Mouse (Mus musculus) liver, embryonic 14.5 days (tissue): ENCODE results near the gene Lipk. TPM values are rescaled to one million over a fixed set of nuclear protein-coding genes. Genes with fewer than 3 reads are reported as not detected.
A peak's percentile ranks its signal among the peaks of the same experiment; 100 is the strongest.

ENCODE experiments used
- ATAC-seq: fragments of 200-750 bp; cut with Nextera tagmentation; 2 replicates; pipeline ENCODE4 v1.8.0; 2017; ENCODE audit warnings: moderate number of reproducible peaks, mild to moderate bottlenecking, moderate library complexity; ENCODE audit not compliant: insufficient read depth
- DNase-seq, 3 experiments: peaks; one replicate each; pipeline ENCODE4 v3.0.0-alpha.2; 2012 to 2013; ENCODE audit warnings: low read depth in 3 of 3, low spot score in 3 of 3
- H3K27ac ChIP-seq: fragments of 300-500 bp; sonication (generic); 2 replicates; pipeline ENCODE4 v1.5.1; 2014; ENCODE audit warnings: moderate library complexity, mild to moderate bottlenecking, control low read depth, inconsistent platforms
- H3K27me3 ChIP-seq: fragments of 300-500 bp; sonication (generic); 2 replicates; pipeline ENCODE4 v1.6.1; 2014; ENCODE audit warnings: mild to moderate bottlenecking, low read length, moderate library complexity; ENCODE audit not compliant: control insufficient read depth, insufficient read depth
- H3K36me3 ChIP-seq: fragments of 300-500 bp; sonication (generic); replicated peaks from 2 replicates; pipeline ENCODE4 v1.6.1; 2014; ENCODE audit warnings: low read depth; ENCODE audit not compliant: control insufficient read depth, insufficient read depth
- H3K4me1 ChIP-seq, 2 experiments: fragments of 200-500 bp in 1 of 2; fragments of 300-500 bp in 1 of 2; sonication (generic) in 1 of 2; replicated peaks; 2 replicates each; pipeline ENCODE4 v1.6.1; 2012 to 2014; ENCODE audit warnings: antibody characterized with exemption in 1 of 2, inconsistent platforms in 1 of 2, low read length in 1 of 2; ENCODE audit not compliant: control insufficient read depth in 2 of 2, insufficient read depth in 2 of 2
- H3K4me2 ChIP-seq: fragments of 300-500 bp; sonication (generic); 2 replicates; pipeline ENCODE4 v1.6.1; 2014; ENCODE audit warnings: low read depth, mild to moderate bottlenecking, control low read depth, moderate library complexity
- H3K4me3 ChIP-seq, 2 experiments: fragments of 200-500 bp in 1 of 2; fragments of 300-500 bp in 1 of 2; sonication (generic) in 1 of 2; 2 replicates each; pipeline ENCODE4 v1.5.1; 2012 to 2014; ENCODE audit warnings: low read depth in 2 of 2, low read length in 2 of 2, mild to moderate bottlenecking in 2 of 2, control low read depth in 1 of 2, inconsistent platforms in 1 of 2, moderate library complexity in 1 of 2; ENCODE audit not compliant: insufficient read depth in 1 of 2
- H3K9ac ChIP-seq: fragments of 300-500 bp; sonication (generic); replicated peaks from 2 replicates; pipeline ENCODE4 v1.6.1; 2014; ENCODE audit warnings: mild to moderate bottlenecking, control low read depth, moderate library complexity
- H3K9me3 ChIP-seq: fragments of 300-500 bp; sonication (generic); 2 replicates; pipeline ENCODE4 v1.6.1; 2016; ENCODE audit warnings: low read length, mixed read lengths; ENCODE audit not compliant: control insufficient read depth
- CTCF ChIP-seq: IDR thresholded peaks from 2 replicates; pipeline ENCODE4 v1.5.1; 2016; ENCODE audit warnings: antibody characterized with exemption, low read depth, control low read depth
- EP300 ChIP-seq: IDR thresholded peaks from 2 replicates; pipeline ENCODE4 v1.6.1; 2016; ENCODE audit warnings: antibody characterized with exemption, low read depth
- whole genome bisulfite sequencing: fragments of 180-500 bp; shearing (Covaris S2); extraction: QIAGEN DNeasy Blood & Tissue Kit; methylation state at CpG from one replicate; pipeline ENCODE4 v1.1.7; 2014; ENCODE audit not compliant: insufficient replicate concordance; 5-methylcytosine and 5-hydroxymethylcytosine counted together
- polyA plus RNA-seq, 2 experiments: library from polyadenylated mRNA; depleted of rRNA in 1 of 2; stranded (reverse) in 1 of 2; unstranded in 1 of 2; fragments of >200 nt; fragmentation: Nextera tagmentation in 1 of 2; extraction: Ambion mirVana in 1 of 2; gene quantifications; 2 replicates each; pipeline versions ENCODE4 v1.2.1 to v1.2.3; 2012 to 2014

The Lipk gene
- polyA plus RNA-seq, 2 experiments: not detected

DNA sequence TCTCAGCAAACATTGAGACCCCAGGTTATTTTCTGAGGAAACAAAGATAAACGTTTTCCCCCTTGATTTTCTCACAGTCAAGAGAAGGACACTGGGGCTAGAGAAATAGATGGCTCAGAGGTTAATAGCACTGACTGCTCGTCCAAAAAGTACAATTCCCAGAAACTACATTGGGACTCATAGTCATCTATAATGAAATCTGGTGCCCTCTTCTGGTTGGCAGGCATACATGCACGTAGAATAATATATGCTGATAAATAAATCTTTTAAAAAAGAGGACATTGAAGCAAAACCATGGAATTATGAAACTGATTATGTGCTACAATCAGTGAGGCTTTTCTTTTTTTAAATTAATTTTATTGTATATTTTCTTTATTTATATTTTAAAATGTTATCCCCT lies 14.7 kb downstream of the Lipk start:
- WGBS: 20% methylated on average over 3 of the region's 3 CpGs
- no peak overlapping the region for H3K4me2 ChIP-seq

DNA sequence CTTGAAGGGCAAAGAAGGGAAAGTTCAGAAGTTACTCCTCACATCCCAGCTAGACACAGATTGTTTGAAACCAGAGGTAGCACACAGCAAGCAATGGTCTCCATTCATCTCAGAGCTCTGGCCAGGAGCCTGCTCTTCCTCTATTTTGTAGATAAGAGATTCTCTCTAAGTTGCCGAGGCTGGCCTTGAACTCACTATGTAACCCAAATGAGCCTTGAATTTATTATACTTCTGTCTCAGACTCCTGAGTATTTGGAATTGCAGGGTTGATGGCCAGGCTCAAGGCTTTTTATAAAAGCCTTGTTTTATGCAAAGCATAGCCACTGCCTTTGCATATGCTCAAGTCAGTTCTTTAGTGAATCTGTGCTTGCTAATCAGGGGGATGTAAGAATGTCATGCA lies 31.6 kb downstream of the Lipk start:
- H3K27me3 ChIP-seq: no peaks in the 10 kb centered on the region
- H3K4me2 ChIP-seq: no peak overlapping the region
- WGBS: 54% methylated on average over 1 of the region's 1 CpGs
- no peak overlapping the region for H3K9ac ChIP-seq
- H3K4me1 ChIP-seq: no peaks in the 10 kb centered on the region
- no peak for ATAC-seq
- no peaks in the 10 kb centered on the region for H3K36me3 ChIP-seq
- H3K9me3 ChIP-seq: no peaks in the 10 kb centered on the region
- H3K27ac ChIP-seq: no peak overlapping the region
- no peak overlapping the region for H3K4me3 ChIP-seq
- no peak for TF ChIP-seq EP300
- no peak for TF ChIP-seq CTCF
- DNase-seq: no peak

More for the DNA sequence above, 14.7 kb downstream of the Lipk start:
- Histone ChIP-seq H3K9ac (no peak overlapping the region), H3K4me1 (no peaks in the 10 kb centered on the region), H3K36me3 (no peaks in the 10 kb centered on the region), H3K27ac (no peak overlapping the region), H3K4me3 (no peak overlapping the region), H3K9me3 (no peaks in the 10 kb centered on the region), H3K27me3 (no peaks in the 10 kb centered on the region)
- no peak for ATAC-seq
- no peak for DNase-seq
- no peak for TF ChIP-seq EP300
- TF ChIP-seq CTCF: peak; percentile 8; the same call in 1 of the 2 replicates

DNA sequence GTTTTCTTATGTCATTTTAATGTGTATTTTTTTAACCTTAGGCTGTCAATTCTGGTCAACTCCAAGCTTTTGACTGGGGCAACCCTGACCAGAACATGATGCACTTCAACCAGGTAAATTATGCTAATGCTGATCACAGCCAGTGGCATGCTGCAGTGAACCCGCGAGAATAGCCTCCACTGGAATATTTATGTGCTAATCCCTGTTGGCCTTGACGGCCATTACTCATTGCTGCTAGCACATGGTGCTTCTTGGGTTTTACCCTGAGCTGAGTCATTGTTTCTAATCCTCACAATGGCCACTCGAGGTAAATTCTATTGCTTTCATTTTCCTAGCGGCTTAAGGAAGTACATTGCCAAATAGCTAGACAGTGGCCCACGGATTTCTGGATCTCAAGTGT lies 34.9 kb downstream of the Lipk start:
- H3K4me3 ChIP-seq: no peak overlapping the region
- H3K4me2 ChIP-seq: no peak overlapping the region
- ATAC-seq (no peak), DNase-seq (no peak)
- H3K9me3 ChIP-seq: no peaks in the 10 kb centered on the region
- TF ChIP-seq EP300: no peak
- TF ChIP-seq CTCF: no peak
- H3K27me3 ChIP-seq: no peaks in the 10 kb centered on the region
- no peaks in the 10 kb centered on the region for H3K36me3 ChIP-seq
- no peaks in the 10 kb centered on the region for H3K4me1 ChIP-seq
- no peak overlapping the region for H3K9ac ChIP-seq
- no peak overlapping the region for H3K27ac ChIP-seq
- WGBS: 42% methylated on average over 6 of the region's 6 CpGs

DNA sequence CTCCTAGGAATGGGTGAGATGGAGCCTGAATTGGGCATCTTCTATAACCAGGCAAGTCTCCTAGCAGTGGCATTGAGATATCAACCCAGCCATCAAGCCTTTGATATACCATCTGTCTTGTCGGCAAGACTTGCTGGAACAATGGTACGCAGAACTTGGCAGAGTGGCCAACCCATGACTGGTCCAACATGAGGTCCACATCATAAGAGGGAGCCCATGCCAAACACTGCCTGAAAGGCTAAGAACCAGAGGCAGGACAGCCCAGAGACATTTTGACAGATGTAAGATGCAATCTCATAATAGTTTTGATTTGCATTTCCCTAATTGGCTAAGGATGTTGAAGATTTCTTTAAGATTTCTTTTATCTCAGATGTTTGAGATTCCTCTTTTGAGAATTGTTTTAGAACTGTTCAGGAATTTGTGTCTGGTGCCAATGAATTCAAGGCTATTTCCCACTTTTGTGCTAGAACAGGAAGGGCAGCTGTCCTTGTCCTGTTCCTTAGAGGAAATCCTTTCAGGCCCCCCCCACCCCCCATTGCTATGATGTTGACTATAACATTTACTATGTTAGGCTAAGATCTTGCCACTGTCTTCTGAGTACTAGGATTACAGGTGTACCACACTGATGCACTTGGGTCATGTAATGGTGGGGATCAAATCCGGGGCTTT lies 41.4 kb downstream of the Lipk start:
- Histone ChIP-seq H3K9me3 (no peaks in the 10 kb centered on the region), H3K4me3 (no peak overlapping the region), H3K4me1 (no peaks in the 10 kb centered on the region), H3K36me3 (no peaks in the 10 kb centered on the region), H3K4me2 (no peak overlapping the region), H3K27ac (no peak overlapping the region), H3K9ac (no peak overlapping the region), H3K27me3 (no peaks in the 10 kb centered on the region)
- WGBS: 69% methylated on average over 3 of the region's 3 CpGs
- TF ChIP-seq CTCF (no peak), EP300 (no peak)
- DNase-seq (no peak), ATAC-seq (no peak)

DNA sequence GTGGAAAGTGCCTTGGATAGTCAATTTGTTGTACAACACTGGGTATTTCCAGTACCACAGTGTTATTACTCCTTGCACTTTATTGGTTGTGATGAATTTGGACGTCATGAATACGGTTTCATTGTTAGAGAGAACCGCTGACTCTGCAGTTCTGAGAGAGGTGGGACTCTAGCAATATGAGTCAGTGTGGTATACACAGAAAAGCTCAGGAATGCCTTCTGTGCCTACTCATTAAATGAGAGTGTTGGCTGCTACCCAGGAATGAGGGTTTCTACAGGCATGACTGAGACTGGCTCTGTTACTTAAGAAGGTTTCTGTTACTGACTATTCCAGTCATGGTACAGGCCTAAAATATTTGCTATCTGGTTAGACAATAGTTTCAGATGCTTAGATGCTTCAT lies 43.4 kb downstream of the Lipk start:
- TF ChIP-seq EP300 (no peak), CTCF (no peak)
- Histone ChIP-seq H3K27ac (no peak overlapping the region), H3K9ac (no peak overlapping the region), H3K27me3 (no peaks in the 10 kb centered on the region), H3K4me3 (no peak overlapping the region), H3K4me2 (no peak overlapping the region), H3K4me1 (no peaks in the 10 kb centered on the region), H3K36me3 (no peaks in the 10 kb centered on the region), H3K9me3 (no peaks in the 10 kb centered on the region)
- ATAC-seq (no peak), DNase-seq (no peak)
- 56% methylated on average over 3 of the region's 3 CpGs for WGBS
